Mouse (Mus musculus) splenic B cell, adult 2 months (primary cell): ENCODE measurements at regions not wholly inside any gene's neighbourhood (a gene's known extent, or its start where the extent isn't known, plus 50 kb on each side); places are given as distances from the start of the nearest gene placed in this dataset.

Experiments used
- DNase-seq: peaks from one replicate; pipeline ENCODE4 v3.0.0-alpha.2; 2011; ENCODE audit warnings: low read depth, low spot score
- H3K27me3 ChIP-seq: 2 replicates; pipeline ENCODE4 v1.6.1; 2012; ENCODE audit warnings: mild to moderate bottlenecking, low read length, moderate library complexity, mixed read lengths; ENCODE audit not compliant: control insufficient read depth, poor library complexity, insufficient read depth, severe bottlenecking
- H3K36me3 ChIP-seq: 2 replicates; pipeline ENCODE4 v1.6.1; 2012; ENCODE audit warnings: mild to moderate bottlenecking, low read length, moderate library complexity, mixed read lengths; ENCODE audit not compliant: control insufficient read depth, poor library complexity, insufficient read depth, severe bottlenecking

DNA sequence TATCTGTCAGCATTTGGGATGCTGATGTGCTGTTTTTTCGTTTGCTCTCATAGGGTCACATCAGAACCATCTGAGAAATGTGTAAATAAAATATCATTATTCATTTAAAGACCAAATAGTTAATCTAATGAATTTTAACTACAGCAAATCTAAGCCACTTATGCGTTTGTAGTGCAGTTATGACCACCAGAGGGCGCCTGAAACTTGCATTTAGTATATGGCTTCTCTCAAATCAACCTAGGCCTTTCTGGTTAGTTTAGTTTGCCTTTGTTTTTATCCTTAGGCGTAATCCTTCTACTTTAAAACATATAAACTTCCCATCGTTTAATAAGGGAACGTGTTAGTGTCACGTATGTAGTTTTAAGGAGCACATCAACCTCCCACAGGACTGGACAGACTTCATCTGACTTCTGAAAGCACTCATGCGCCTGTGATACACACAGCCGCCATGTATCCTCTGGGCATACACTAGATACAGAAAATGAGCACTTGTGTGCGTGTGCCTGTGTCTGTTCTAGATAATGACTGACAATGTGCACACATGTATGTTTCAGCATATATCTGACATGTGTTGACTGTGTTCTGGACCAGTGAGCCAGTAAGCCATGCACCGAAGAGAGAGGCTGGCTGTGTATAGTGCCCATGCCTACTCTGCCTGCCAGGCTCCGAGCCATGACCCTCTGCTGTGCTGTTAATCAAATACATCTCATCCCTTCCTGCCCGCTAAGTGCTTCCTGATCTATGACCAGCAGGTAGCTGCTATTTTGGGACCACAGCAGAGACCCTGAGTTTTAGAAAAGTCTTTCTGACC, 169.4 kb downstream of the Thbs2 start:
- Histone ChIP-seq H3K36me3 (no peaks in the 10 kb centered on the region), H3K27me3 (no peaks in the 10 kb centered on the region)
- peak; percentile 60 for DNase-seq

DNA sequence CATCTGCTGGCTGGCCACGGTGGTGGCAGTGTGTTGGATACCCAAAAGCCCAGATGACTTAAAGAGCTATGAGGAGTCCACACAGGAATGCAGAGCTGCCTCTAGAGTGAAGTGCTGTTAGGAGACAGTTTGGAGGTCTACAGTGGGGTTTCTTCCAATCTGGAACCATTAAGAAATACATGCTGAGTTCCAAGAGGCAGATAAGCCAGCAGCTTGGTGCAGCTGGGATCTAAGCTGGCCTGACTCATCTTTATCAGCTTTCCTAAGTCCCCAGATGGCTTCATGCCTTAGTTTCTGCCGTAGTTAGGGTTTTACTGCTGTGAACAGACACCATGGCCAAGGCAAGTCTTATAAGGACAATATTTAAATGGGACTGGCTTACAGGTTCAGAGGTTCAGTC, 172.0 kb downstream of the Thbs2 start:
- H3K36me3 ChIP-seq = no peaks in the 10 kb centered on the region
- DNase-seq = no peak

DNA sequence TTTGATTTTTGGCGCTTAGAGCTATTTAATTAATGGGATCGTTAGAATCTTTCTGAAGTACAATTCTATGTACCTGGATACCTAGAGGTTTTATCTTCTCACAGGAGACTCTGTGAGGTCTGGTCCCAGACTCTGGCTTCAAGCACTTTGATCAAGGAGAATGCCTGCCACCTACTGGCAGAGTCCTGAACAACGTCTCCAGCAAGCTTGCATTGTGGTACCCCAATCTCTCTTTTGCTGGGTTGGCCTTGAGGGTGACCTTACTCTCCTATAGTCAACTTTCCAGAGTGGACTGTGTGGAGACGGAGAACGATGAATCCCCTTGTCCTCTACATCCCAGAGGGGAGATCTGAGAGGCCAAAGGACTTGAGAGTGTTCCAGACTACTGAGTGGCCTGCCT, 173.5 kb downstream of the Thbs2 start:
- H3K36me3 ChIP-seq = no peaks in the 10 kb centered on the region
- H3K27me3 ChIP-seq = no peaks in the 10 kb centered on the region
- DNase-seq = peak; percentile 25

More for the DNA sequence above, 172.0 kb downstream of the Thbs2 start:
- H3K27me3 ChIP-seq = no peaks in the 10 kb centered on the region

DNA sequence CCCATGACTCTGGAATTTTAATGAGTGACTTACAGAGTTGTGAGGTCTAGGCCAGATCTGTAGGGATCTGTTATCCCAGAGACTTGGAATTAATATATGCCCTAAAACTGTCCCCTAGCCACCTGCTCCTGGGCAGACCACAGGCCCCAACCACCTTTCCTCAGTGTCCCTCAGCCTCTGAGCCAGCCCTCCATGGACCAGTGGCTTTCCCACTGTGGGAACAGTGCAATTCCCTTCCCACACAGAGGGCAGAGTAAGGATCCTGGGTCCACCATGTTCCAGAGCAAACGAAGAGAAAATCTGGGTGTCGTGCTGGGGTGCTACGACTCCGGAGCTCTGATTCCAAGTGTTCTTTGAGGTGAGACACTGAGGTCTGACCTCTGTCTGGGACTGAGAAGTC, 174.7 kb downstream of the Thbs2 start:
- no peaks in the 10 kb centered on the region for H3K36me3 ChIP-seq
- DNase-seq = no peak
- no peaks in the 10 kb centered on the region for H3K27me3 ChIP-seq

DNA sequence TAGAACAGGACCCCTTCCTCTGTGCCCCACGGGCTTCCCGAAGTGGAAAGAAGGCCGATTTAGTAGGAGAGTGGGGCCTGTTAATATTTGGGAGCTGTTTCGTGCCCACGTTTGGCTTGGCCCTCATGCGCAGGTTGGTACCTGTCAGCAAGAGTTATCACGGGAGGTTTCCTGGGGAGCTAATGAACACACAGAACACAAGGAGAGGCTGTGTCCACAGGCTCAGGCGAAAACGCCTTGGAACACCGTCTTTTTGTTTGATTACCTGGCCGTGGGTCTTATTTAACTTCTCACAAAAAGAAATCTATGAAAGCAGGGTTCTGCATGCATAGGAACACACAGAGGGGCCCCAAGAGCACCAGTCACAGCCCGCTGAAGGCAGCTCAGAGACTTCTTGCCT, 175.8 kb downstream of the Thbs2 start:
- DNase-seq = no peak
- H3K36me3 ChIP-seq = no peaks in the 10 kb centered on the region
- H3K27me3 ChIP-seq = no peaks in the 10 kb centered on the region

DNA sequence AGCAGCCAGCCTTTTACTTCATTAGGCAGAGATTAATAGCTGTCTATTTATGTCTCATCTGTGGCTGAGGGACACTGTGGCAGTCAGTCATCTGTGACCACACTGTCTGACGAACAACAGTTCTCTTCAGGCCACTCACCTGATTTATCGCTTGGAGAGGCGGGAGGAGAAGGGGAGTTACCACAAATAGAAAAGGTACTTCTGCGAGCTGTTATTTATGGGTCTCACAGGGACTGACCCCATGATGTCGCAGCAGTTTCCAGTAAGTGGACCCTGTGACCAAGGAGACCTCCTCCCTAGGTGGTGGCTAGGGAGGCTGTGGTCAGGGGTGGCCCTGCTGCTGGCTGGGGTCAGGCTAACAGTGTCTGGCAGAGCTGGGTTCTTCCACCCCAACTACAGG, 176.7 kb downstream of the Thbs2 start:
- Histone ChIP-seq H3K36me3 (no peaks in the 10 kb centered on the region), H3K27me3 (no peaks in the 10 kb centered on the region)
- DNase-seq = no peak

DNA sequence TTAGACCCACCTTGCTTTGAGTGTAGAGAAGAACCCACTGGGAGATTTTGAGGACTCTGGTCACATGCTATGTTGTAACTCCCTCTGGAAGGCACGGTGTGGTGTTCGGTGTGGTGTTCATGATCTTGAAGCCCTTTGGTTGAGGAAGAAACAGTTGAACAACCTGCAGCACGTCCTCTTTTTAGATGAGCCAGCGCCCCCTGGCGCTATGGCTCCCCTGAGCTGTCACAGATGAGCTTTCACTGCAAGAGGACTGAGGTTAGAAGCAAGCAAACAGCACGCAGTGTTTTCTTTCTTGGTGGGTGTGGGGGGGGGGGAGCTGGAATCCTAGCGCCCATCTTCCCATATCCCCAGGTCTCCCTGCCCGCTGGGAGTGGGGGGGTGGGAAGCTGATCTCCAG, 177.9 kb downstream of the Thbs2 start:
- no peaks in the 10 kb centered on the region for H3K27me3 ChIP-seq
- no peak for DNase-seq
- H3K36me3 ChIP-seq = no peaks in the 10 kb centered on the region

DNA sequence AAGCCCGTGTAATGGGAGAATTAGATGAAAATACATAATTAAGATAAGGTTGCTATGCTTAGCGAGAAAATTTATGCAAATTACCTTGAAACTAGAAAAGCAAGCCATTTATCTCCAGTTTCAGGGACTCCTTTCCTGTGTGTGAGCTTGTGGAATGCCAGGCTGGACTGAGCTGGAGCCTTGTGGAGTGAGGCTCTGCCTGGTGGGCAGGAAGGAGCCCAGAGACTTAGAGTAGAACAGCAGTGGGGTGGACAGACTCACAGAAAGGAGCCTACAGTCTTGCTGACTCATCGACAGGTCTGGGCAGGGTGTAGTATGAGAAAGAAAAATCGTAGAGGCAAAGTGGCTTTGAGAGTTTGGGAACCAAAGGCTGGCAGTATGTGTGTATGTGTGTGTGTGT, 180.6 kb downstream of the Thbs2 start:
- H3K27me3 ChIP-seq = no peaks in the 10 kb centered on the region
- no peaks in the 10 kb centered on the region for H3K36me3 ChIP-seq
- no peak for DNase-seq

DNA sequence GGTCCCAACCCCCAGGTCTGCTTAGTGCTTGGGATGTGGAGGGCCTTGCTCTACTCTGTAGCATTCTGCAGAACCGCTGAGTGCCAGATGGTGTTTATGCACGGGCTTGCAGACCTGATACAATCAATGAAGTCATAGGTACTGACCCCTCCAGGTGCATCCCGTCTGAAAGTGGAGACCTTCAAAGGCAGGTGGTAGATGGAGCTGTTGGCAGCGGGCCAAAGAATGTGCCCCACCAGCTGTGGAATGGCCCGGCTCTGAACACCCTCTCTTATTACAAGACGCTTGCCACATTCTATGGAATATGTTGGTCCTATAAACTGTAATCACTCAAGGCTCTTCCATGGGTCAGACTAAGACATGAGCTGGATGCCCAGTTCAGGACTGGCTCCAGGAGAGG, 183.5 kb downstream of the Thbs2 start:
- DNase-seq = no peak
- Histone ChIP-seq H3K36me3 (no peaks in the 10 kb centered on the region), H3K27me3 (no peaks in the 10 kb centered on the region)

DNA sequence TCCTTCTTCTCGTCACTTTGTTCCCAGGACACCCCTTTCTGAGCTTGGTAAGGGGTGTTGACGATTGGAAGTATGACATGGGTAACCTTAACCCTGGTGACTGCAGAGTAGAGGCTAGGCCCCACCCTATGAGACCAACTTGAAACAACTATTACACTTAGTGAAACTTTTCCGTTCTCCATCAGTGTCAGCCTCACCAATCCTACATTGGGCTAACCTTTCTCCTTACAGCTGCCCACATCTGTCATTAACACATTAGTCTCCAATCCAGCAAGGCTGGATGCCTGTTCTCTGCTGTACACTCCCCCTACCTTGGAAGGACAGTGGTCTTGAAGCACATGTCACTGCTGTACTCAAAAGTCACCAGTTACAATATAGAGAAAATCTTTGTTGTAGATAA, 186.9 kb downstream of the Thbs2 start:
- Histone ChIP-seq H3K27me3 (no peaks in the 10 kb centered on the region), H3K36me3 (no peaks in the 10 kb centered on the region)
- no peak for DNase-seq

DNA sequence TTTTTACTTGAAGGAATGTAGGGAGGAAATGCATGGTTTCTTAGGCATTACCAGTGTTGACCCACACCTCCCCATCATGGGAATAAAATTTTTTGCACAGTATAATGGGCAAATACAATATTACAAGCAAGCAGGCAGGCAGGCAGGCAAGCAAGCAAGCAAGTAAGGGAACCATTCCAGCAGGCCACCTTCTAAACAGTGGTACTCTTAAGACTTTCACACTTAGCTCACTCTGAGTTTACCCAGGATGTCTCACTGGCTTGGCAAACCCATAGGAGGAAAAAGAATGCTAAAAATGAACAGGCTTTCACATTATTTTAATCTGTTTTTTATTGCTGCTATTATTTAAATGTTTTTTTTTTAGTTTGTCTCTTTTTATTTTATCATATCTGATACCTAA, 187.9 kb downstream of the Thbs2 start:
- Histone ChIP-seq H3K36me3 (no peaks in the 10 kb centered on the region), H3K27me3 (no peaks in the 10 kb centered on the region)
- DNase-seq = no peak

DNA sequence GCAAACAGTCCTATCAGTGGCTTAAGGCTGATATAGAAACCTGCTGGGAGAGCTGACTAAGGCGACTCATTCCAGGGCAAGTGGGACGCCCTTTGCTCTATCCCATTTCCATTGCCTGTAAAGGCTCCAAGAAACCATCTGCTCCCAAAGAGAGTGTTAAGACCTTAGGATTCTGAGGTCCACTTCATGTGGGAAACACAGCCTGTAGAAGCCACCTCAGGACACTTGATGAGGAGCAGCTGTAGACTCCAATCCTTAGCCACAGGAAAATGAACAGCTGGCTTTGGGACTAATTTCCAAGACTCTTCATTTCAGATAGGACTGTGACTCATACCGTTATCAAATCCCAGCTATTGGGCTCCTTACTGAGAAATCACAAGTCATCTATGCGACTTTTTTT, 188.6 kb downstream of the Thbs2 start:
- no peaks in the 10 kb centered on the region for H3K27me3 ChIP-seq
- no peaks in the 10 kb centered on the region for H3K36me3 ChIP-seq
- no peak for DNase-seq

DNA sequence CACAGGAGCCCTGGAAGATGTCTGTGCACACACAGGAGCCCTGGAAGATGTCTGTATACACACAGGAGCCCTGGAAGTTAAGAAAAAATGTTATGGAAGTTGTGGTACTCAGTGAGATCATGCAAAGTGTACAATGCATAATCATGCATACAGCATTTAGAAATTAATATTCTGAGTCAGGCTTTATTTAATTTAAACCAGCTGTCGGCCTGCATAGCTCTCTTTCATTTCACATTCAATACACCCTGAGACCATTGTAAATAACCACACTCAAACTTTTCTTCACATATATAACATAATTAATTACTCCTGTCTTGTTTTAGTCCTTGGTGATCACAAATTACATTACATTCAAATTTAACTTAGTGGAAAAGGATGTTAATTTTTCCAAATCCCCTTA, 190.4 kb downstream of the Thbs2 start:
- DNase-seq = no peak
- no peaks in the 10 kb centered on the region for H3K27me3 ChIP-seq
- no peaks in the 10 kb centered on the region for H3K36me3 ChIP-seq

DNA sequence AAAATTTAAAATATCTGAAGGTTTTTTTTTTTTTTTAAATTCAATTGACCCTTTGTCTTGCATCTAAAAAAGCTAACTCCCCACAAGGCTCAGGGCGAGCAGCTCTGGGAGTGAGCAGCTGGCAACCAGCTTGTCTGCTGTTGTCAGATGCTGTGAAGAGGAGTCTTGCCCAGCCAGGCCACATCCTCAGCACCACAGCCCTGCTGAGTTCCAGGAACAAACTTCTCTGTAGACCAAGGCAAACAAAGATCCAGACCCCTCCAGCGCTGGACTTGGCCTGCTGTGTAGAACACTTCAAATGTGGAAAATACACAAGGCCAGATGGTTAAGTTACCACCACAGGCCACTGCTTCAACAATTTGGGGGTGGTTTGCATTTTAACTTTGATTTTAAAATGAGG, 192.7 kb downstream of the Thbs2 start:
- H3K27me3 ChIP-seq = no peaks in the 10 kb centered on the region
- no peak for DNase-seq

DNA sequence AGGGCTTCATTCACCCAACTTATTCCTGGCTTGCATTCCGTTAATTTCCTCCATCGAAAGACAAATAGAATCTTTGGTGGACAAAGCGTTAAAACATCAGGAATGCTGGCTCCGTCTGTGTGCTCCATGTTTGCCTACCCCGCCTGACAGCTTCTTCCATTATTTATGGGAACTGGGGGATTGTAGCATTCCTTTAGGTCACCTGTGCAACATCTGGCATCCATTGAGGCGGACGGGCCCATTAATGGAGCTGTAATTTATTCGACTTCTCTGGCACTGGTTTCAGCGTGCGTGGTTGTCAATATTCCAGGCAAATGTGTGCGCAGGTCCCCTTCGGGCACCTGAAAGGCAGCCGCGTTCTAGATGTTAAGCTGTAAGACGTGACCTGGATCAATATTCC, 196.9 kb downstream of the Thbs2 start:
- Histone ChIP-seq H3K27me3 (no peaks in the 10 kb centered on the region), H3K36me3 (no peaks in the 10 kb centered on the region)
- DNase-seq = no peak

More for the DNA sequence above, 192.7 kb downstream of the Thbs2 start:
- H3K36me3 ChIP-seq = no peaks in the 10 kb centered on the region

DNA sequence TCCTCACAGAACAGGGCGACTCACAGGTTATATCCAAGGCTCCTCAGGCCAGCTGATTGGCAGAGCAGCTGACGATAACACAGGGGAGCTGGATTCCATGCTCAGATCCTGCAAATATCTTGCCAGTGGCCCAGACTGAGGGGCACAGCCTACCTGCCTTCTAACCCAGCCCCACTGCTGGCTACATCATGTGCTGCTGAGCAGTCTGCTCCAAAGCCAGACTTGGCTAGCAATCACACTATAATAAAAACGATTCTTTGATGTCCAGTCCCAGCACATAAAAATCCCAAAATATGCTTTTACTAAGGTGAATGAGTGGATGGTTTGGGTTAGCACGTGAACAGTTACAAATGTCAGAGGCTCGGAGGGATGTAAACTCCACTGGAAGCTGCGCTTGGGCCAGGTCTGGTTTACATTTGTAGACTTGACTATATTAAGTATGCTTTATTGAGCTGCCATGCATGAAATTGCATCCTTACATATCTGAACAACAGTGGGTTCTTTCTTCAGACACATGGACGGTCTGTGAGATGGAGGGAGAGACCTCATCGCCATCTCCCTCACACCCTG, 200.2 kb downstream of the Thbs2 start:
- no peak for DNase-seq
- no peaks in the 10 kb centered on the region for H3K36me3 ChIP-seq
- H3K27me3 ChIP-seq = no peaks in the 10 kb centered on the region
